Mouse (Mus musculus) liver, adult 2 months (tissue): ENCODE results near the gene Cdk5rap3. TPM values are rescaled to one million over a fixed set of nuclear protein-coding genes. Genes with fewer than 3 reads are reported as not detected.
A peak's percentile ranks its signal among the peaks of the same experiment; 100 is the strongest.

Source experiments
- DNase-seq: peaks from one replicate; pipeline ENCODE4 v3.0.0-alpha.2; 2011; ENCODE audit warnings: low read depth, low spot score; ENCODE audit errors: extremely low read depth
- H3K27ac ChIP-seq: fragments of 200-500 bp; replicated peaks from 2 replicates; pipeline ENCODE4 v1.5.1; 2012; ENCODE audit warnings: low read depth, mild to moderate bottlenecking, control low read depth, inconsistent platforms, low read length; ENCODE audit not compliant: insufficient read depth
- H3K27me3 ChIP-seq: fragments of 200-500 bp; 2 replicates; pipeline ENCODE4 v1.6.1; 2012; ENCODE audit warnings: mild to moderate bottlenecking, moderate library complexity, low read length, inconsistent platforms; ENCODE audit not compliant: control insufficient read depth, insufficient read depth
- H3K36me3 ChIP-seq: fragments of 200-500 bp; 2 replicates; pipeline ENCODE4 v1.6.1; 2012; ENCODE audit warnings: low read length, inconsistent platforms; ENCODE audit not compliant: control insufficient read depth, insufficient read depth
- H3K4me1 ChIP-seq: fragments of 200-500 bp; 2 replicates; pipeline ENCODE4 v1.6.1; 2011; ENCODE audit warnings: low read length; ENCODE audit not compliant: control insufficient read depth, insufficient read depth
- H3K4me3 ChIP-seq: fragments of 200-500 bp; 2 replicates; pipeline ENCODE4 v1.5.1; 2011; ENCODE audit warnings: low read depth, mild to moderate bottlenecking, control low read depth, low read length, moderate library complexity; ENCODE audit not compliant: insufficient read depth
- H3K79me2 ChIP-seq: fragments of 200-500 bp; 2 replicates; pipeline ENCODE4 v1.6.1; 2012; ENCODE audit warnings: inconsistent platforms, mild to moderate bottlenecking, low read length, moderate library complexity; ENCODE audit not compliant: control insufficient read depth, insufficient read depth
- H3K9ac ChIP-seq: fragments of 200-500 bp; 2 replicates; pipeline ENCODE4 v1.6.1; 2012; ENCODE audit warnings: low read depth, mild to moderate bottlenecking, control low read depth, inconsistent platforms, low read length
- CTCF ChIP-seq: fragments of 200-500 bp; IDR thresholded peaks from 2 replicates; pipeline ENCODE4 v1.5.1; 2011; ENCODE audit warnings: low read depth, low read length, control low read depth
- POLR2A ChIP-seq: fragments of 200-500 bp; IDR thresholded peaks from 2 replicates; pipeline ENCODE4 v1.6.1; 2011; ENCODE audit warnings: low read length, control low read depth; ENCODE audit not compliant: insufficient read depth; ENCODE audit errors: extremely low read depth
- WGBS: fragments of 180-500 bp; shearing (Covaris S2); methylation state at CpG from one replicate; pipeline ENCODE4 v1.1.7; 2018; 5-methylcytosine and 5-hydroxymethylcytosine counted together
- polyA plus RNA-seq: library from polyadenylated mRNA; depleted of rRNA; stranded (reverse); fragments of >200 nt; gene quantifications from 2 replicates; pipeline ENCODE4 v1.2.3, GENCODE M21; 2012
- total RNA-seq: library from RNA; depleted of rRNA; stranded (reverse); fragments of >200 nt; gene quantifications from 2 replicates; pipeline ENCODE4 v1.2.3, GENCODE M21; 2014

Cdk5rap3 gene
- total and polyA plus RNA-seq, 2 experiments = 50.5 to 52.2 TPM

GRCm38 (mm10) chr11:96929096-96929765 is 12.9 kb upstream of the Cdk5rap3 start:
- TF ChIP-seq CTCF (no peak), POLR2A (no peak)
- no peak for DNase-seq
- 20% methylated on average over 13 of the region's 13 CpGs for WGBS
- Histone ChIP-seq H3K36me3 (no peaks in the 10 kb centered on the region), H3K4me1 (no peaks in the 10 kb centered on the region), H3K4me3 (peak overlapping the region; percentile 42), H3K9ac (peak overlapping the region; percentile 57), H3K79me2 (no peaks in the 10 kb centered on the region), H3K27me3 (no peaks in the 10 kb centered on the region; the same call in 1 of the 2 replicates), H3K27ac (no peak overlapping the region)

- 16% methylated on average over 5 of the region's 5 CpGs for WGBS
- H3K9ac ChIP-seq = no peak overlapping the region
- no peaks in the 10 kb centered on the region; the same call in 1 of the 2 replicates for H3K27me3 ChIP-seq
- H3K79me2 ChIP-seq = no peaks in the 10 kb centered on the region
- H3K4me3 ChIP-seq = no peak overlapping the region
- no peak for DNase-seq
- TF ChIP-seq POLR2A (no peak), CTCF (no peak)
- H3K27ac ChIP-seq = no peak overlapping the region
- H3K4me1 ChIP-seq = no peaks in the 10 kb centered on the region
- no peaks in the 10 kb centered on the region for H3K36me3 ChIP-seq
These were observed 12.4 kb upstream of the Cdk5rap3 start for GRCm38 (mm10) chr11:96928691-96929090.

- Histone ChIP-seq H3K9ac (no peak within 1 kb of the TSS), H3K4me3 (no peak within 1 kb of the TSS), H3K4me1 (no peaks in the 10 kb centered on the region), H3K27me3 (no peaks in the 10 kb centered on the region; the same call in 1 of the 2 replicates), H3K79me2 (no peaks in the 10 kb centered on the region), H3K27ac (no peak within 1 kb of the TSS), H3K36me3 (no peaks in the 10 kb centered on the region)
- TF ChIP-seq POLR2A (no peak), CTCF (no peak)
- 47% methylated on average over 2 of the region's 2 CpGs for WGBS
- DNase-seq = no peak
These were observed 11.8 kb upstream of the Cdk5rap3 start, which contains the start of gene Prr15l for GRCm38 (mm10) chr11:96928088-96928487. Prr15l (plus strand) TSS chr11:96928104.

- DNase-seq = no peak
- H3K4me1 ChIP-seq = no peaks in the 10 kb centered on the region
- H3K27ac ChIP-seq = no peak overlapping the region
- H3K79me2 ChIP-seq = no peaks in the 10 kb centered on the region
- H3K4me3 ChIP-seq = no peak overlapping the region
- no peak overlapping the region for H3K9ac ChIP-seq
- no peaks in the 10 kb centered on the region; the same call in 1 of the 2 replicates for H3K27me3 ChIP-seq
- no peaks in the 10 kb centered on the region for H3K36me3 ChIP-seq
- 87% methylated on average over 5 of the region's 5 CpGs for WGBS
- TF ChIP-seq CTCF (no peak), POLR2A (no peak)
These were observed 10.3 kb upstream of the Cdk5rap3 start for GRCm38 (mm10) chr11:96926587-96926986.

GRCm38 (mm10) chr11:96925469-96926148 is 9.3 kb upstream of the Cdk5rap3 start:
- Histone ChIP-seq H3K36me3 (no peaks in the 10 kb centered on the region), H3K79me2 (no peaks in the 10 kb centered on the region), H3K4me3 (no peak overlapping the region), H3K27me3 (no peaks in the 10 kb centered on the region; the same call in 1 of the 2 replicates), H3K4me1 (no peaks in the 10 kb centered on the region), H3K27ac (0 out of 2 replicates have a peak overlapping the region, but pooled peaks have one; percentile 8), H3K9ac (no peak overlapping the region)
- DNase-seq = no peak
- 79% methylated on average over 12 of the region's 12 CpGs for WGBS
- no peak for TF ChIP-seq CTCF
- no peak for TF ChIP-seq POLR2A

- H3K79me2 ChIP-seq = no peaks in the 10 kb centered on the region
- WGBS = 92% methylated on average over 11 of the region's 11 CpGs
- H3K4me3 ChIP-seq = no peak overlapping the region
- no peaks in the 10 kb centered on the region for H3K36me3 ChIP-seq
- no peak overlapping the region for H3K9ac ChIP-seq
- H3K27me3 ChIP-seq = no peaks in the 10 kb centered on the region; the same call in 1 of the 2 replicates
- TF ChIP-seq POLR2A = no peak
- no peak for TF ChIP-seq CTCF
- DNase-seq = no peak
- H3K27ac ChIP-seq = no peak overlapping the region
- no peaks in the 10 kb centered on the region for H3K4me1 ChIP-seq
These were observed 8.6 kb upstream of the Cdk5rap3 start for GRCm38 (mm10) chr11:96924861-96925260.
